Mouse (Mus musculus): ENCODE measurements around the gene Grhpr. TPM values are rescaled to one million over a fixed set of nuclear protein-coding genes. Genes with fewer than 3 reads are reported as not detected.

Gene Grhpr
- polyA plus RNA-seq (2012; rRNA removed): 27.7 and 30.3 TPM in 2 replicates

DNA sequence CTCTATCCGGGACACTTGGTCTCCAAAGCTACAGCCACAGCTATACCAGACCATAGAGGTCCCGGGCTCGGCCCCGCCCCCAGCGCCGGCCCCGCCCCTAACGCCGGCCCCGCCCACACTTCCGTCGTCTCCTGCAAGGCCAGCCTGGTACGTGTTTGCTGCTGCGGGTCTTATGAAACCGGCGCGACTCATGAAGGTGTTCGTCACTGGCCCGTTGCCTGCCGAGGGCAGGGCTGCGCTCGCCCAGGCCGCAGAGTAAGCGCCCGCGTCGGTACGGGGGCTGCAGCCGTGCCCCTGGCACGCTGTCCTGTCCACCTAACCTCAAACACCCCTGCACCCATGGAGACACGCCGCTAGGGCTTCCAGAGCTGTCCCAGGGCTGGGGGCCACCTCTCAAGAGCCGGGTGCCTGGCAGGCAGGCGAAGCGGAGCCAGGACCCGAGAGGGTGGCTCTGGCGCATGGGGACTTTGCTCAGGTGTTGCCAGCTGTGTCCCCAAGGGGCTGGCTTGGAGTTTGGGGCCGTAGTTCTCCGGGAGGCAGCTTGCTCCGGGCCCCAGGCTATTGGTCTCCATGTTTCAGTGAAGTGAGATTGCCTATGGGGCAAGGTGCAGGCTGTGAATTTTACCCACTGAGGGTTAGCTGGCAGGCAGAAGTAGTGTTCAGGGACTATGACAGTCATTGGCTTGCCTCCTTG is at the start of gene Grhpr:
Gene Grhpr (plus strand): TSS at position 116 of the 694 bp plus-strand sequence.
- Histone ChIP-seq H3K36me3 (ENCODE audit: control insufficient read depth, insufficient read depth, low read length) (no peaks in the 10 kb centered on the region), H3K4me3 (ENCODE audit: extremely low read depth, insufficient read depth, insufficient read length) (peak within 1 kb of the TSS; percentile 88), H3K27me3 (ENCODE audit: control insufficient read depth, insufficient read depth, low read length) (no peaks in the 10 kb centered on the region), H3K4me1 (ENCODE audit: control insufficient read depth, insufficient read depth, insufficient read length) (peaks cover 13% of the 10 kb centered on the region), H3K27ac (ENCODE audit: insufficient read depth, low read length) (peak within 1 kb of the TSS; percentile 83)
- under 1% methylated on average over 40 of the region's 40 CpGs for WGBS
- peak; percentile 66 to 75 for DNase-seq (ENCODE audit: low read depth in 1 of 2, low spot score in 2 of 2)
- TF ChIP-seq CTCF (IDR thresholded peaks at IDR 0.05; ENCODE audit: extremely low read depth, insufficient read depth, insufficient read length, insufficient replicate concordance): peak; percentile 9; the same call in 1 of the 2 replicates
- peak; percentile 69 for TF ChIP-seq POLR2A (IDR thresholded peaks at IDR 0.05; ENCODE audit: low read depth, low read length)

DNA sequence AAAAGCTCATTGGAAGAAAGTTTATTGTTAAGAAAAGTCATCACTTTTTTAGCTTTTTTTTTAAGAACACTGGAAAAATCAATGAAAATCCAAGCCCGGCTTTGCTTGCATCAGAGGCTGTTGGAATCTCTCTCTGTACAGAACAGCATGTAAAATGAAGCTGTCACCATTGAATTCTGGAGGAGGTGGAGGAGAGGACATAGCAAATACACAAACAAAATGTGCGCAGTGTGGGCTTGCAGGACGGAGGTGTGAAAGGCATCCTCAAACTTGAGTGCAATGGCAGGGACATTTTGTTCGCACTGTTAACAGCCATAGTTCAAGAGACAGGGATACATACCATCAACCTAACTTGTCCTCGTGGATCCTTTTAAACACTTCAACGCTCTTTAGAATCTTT is 49.5 kb upstream of the Grhpr start:
- peaks cover 21% of the 10 kb centered on the region for H3K36me3 ChIP-seq (ENCODE audit: control insufficient read depth, insufficient read depth, low read length)
- no peaks in the 10 kb centered on the region for H3K27me3 ChIP-seq (ENCODE audit: control insufficient read depth, insufficient read depth, low read length)
- no peak overlapping the region for H3K27ac ChIP-seq (ENCODE audit: insufficient read depth, low read length)
- no peak for TF ChIP-seq POLR2A (IDR thresholded peaks at IDR 0.05; ENCODE audit: low read depth, low read length)
- TF ChIP-seq CTCF (IDR thresholded peaks at IDR 0.05; ENCODE audit: extremely low read depth, insufficient read depth, insufficient read length, insufficient replicate concordance): no peak
- no peak overlapping the region for H3K4me3 ChIP-seq (ENCODE audit: extremely low read depth, insufficient read depth, insufficient read length)
- H3K4me1 ChIP-seq (ENCODE audit: control insufficient read depth, insufficient read depth, insufficient read length): peaks cover 2% of the 10 kb centered on the region; the same call in 1 of the 2 replicates
- DNase-seq (ENCODE audit: low read depth in 1 of 2, low spot score in 2 of 2): no peak
- 95% methylated on average over 6 of the region's 6 CpGs for WGBS

DNA sequence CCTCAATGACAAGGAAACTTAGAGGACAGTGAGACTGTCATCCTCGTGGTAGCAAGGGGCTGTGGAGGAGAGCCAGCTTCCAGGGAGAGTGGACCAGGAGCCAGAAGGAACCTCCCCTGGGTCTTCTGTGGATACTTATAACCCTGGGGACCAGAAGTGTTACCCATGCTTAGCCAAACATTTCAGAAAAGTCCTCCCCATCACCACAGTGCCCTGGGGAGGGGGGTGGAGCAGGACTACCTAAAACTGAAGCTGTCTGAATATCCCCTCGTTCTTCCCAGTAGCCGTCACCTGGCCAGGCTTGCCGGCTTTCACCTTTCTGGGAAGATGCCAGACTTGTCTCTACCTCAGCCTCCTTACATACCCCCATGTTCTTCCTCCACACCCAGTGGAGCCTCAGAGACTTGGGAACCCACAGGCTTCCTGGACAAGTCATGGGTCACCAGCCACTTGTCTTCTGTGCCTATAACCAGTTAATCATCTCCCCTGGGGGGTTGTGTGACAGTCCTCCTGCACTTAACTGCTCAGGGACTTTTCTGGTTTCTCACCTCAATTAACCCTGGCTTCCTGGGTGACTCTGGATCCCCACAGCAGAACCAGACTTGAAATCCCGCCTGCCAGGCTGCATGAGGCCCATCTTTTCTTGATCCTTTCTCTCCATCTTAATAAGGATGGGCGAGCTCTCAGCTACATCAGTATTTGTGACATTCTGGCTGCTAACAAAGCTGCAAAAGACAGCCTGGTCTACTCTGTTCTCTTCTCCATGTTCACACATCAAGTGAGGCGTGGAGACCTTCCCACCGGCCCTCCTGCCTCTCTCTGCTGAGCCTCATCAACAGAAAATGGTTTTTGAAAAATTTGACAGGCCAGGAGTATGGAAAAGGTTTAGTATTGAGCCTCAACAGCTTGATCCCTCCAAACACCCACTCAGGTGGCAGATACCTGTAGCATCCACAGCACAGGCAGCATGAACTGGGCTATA is 42.5 kb upstream of the Grhpr start:
- H3K27me3 ChIP-seq (ENCODE audit: control insufficient read depth, insufficient read depth, low read length): no peaks in the 10 kb centered on the region
- peak in 1 of 2 experiments; percentile 48 for DNase-seq (ENCODE audit: low read depth in 1 of 2, low spot score in 2 of 2)
- H3K27ac ChIP-seq (ENCODE audit: insufficient read depth, low read length): peak overlapping the region; percentile 91
- H3K4me3 ChIP-seq (ENCODE audit: extremely low read depth, insufficient read depth, insufficient read length): no peak overlapping the region
- 40% methylated on average over 8 of the region's 8 CpGs for WGBS
- H3K4me1 ChIP-seq (ENCODE audit: control insufficient read depth, insufficient read depth, insufficient read length): peaks cover 36% of the 10 kb centered on the region; the same call in 1 of the 2 replicates
- H3K36me3 ChIP-seq (ENCODE audit: control insufficient read depth, insufficient read depth, low read length): no peaks in the 10 kb centered on the region
- no peak for TF ChIP-seq CTCF (IDR thresholded peaks at IDR 0.05; ENCODE audit: extremely low read depth, insufficient read depth, insufficient read length, insufficient replicate concordance)
- TF ChIP-seq POLR2A (IDR thresholded peaks at IDR 0.05; ENCODE audit: low read depth, low read length): no peak

DNA sequence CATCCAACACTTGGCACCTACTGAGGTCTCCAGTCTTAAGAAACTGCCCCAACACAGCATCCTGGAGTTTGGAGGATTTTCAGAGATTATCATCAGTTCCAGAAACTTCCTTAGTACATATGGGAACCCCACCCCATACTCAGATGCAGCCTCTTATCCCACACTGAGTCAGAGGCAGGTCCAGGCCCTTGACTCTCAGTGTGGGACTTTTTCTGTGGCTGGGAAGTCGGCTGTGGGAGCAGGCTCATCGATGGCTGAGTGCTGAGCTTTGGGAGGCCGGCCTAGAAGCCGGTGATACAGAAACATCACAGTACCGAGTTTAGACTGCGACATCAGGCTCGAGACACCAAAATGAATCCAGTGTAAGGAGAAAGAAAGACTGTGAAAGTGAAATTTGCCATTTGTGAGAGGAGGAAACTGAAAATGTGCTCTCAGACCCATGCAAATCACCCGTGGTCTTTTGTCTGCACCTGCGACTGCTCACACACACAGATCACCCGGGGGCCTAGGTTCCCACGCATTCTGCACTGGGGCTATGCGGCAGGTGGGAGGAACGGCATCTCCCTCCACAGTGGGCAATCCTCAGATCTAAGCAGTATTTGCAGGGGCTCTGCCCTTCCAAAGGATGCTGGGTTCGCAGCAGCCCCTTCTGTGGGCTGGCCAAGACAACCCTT is 41.5 kb upstream of the Grhpr start:
- TF ChIP-seq CTCF (IDR thresholded peaks at IDR 0.05; ENCODE audit: extremely low read depth, insufficient read depth, insufficient read length, insufficient replicate concordance): no peak
- TF ChIP-seq POLR2A (IDR thresholded peaks at IDR 0.05; ENCODE audit: low read depth, low read length): peak; percentile 66
- peak overlapping the region; percentile 5 for H3K4me3 ChIP-seq (ENCODE audit: extremely low read depth, insufficient read depth, insufficient read length)
- WGBS: 36% methylated on average over 14 of the region's 14 CpGs
- H3K27ac ChIP-seq (ENCODE audit: insufficient read depth, low read length): peak overlapping the region; percentile 91
- peaks cover 38% of the 10 kb centered on the region; the same call in 1 of the 2 replicates for H3K4me1 ChIP-seq (ENCODE audit: control insufficient read depth, insufficient read depth, insufficient read length)
- no peaks in the 10 kb centered on the region for H3K36me3 ChIP-seq (ENCODE audit: control insufficient read depth, insufficient read depth, low read length)
- peak in 1 of 2 experiments; percentile 65 for DNase-seq (ENCODE audit: low read depth in 1 of 2, low spot score in 2 of 2)
- H3K27me3 ChIP-seq (ENCODE audit: control insufficient read depth, insufficient read depth, low read length): no peaks in the 10 kb centered on the region

DNA sequence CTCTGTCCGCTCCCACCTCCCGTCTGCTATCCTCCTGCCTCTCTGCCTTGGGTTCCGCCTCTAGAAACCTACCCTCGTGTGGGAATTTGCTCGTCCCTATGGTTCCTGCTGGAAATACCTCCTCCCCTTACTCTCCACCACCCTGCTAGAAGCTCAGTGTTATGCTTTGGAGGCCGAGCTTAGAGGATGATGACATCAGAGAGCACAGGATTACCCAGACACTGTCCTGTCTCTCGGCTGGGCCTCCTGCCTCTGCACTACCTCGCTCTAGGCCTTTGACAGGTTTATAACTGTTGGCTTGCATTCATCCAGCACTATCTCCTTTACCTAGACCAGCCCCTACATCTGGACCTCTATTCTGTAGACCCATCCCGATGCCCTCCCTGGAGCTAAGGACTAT is 40.9 kb upstream of the Grhpr start:
- no peak for TF ChIP-seq CTCF (IDR thresholded peaks at IDR 0.05; ENCODE audit: extremely low read depth, insufficient read depth, insufficient read length, insufficient replicate concordance)
- TF ChIP-seq POLR2A (IDR thresholded peaks at IDR 0.05; ENCODE audit: low read depth, low read length): no peak
- Histone ChIP-seq H3K27me3 (ENCODE audit: control insufficient read depth, insufficient read depth, low read length) (no peaks in the 10 kb centered on the region), H3K4me3 (ENCODE audit: extremely low read depth, insufficient read depth, insufficient read length) (peak overlapping the region; percentile 5; the same call in 1 of the 2 replicates), H3K27ac (ENCODE audit: insufficient read depth, low read length) (peak overlapping the region; percentile 91), H3K4me1 (ENCODE audit: control insufficient read depth, insufficient read depth, insufficient read length) (peaks cover 41% of the 10 kb centered on the region; the same call in 1 of the 2 replicates), H3K36me3 (ENCODE audit: control insufficient read depth, insufficient read depth, low read length) (no peaks in the 10 kb centered on the region)
- 65% methylated on average over 9 of the region's 9 CpGs for WGBS
- DNase-seq (ENCODE audit: low read depth in 1 of 2, low spot score in 2 of 2): no peak

DNA sequence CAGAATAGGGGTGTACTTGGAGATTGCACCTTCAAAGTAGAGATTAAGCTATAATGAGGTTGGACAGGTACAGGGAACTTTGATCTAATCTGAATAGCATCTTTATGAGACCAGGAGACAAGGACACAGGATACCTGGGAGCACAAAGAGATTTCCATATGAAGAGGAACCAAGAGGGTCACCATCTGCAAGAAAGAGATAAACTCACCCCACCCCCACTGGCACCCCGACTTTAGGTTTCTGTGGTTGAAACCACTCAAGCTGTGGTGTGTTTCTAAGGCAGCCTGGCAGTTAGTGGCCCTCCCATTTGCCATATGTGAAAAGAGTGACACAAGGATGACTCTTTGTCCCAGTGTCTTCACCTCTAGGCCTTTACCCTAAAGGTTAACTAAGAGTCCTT is 39.0 kb upstream of the Grhpr start:
- Histone ChIP-seq H3K4me1 (ENCODE audit: control insufficient read depth, insufficient read depth, insufficient read length) (peaks cover 41% of the 10 kb centered on the region; the same call in 1 of the 2 replicates), H3K4me3 (ENCODE audit: extremely low read depth, insufficient read depth, insufficient read length) (no peak overlapping the region), H3K27ac (ENCODE audit: insufficient read depth, low read length) (peak overlapping the region; percentile 56; the same call in 1 of the 2 replicates), H3K36me3 (ENCODE audit: control insufficient read depth, insufficient read depth, low read length) (no peaks in the 10 kb centered on the region), H3K27me3 (ENCODE audit: control insufficient read depth, insufficient read depth, low read length) (no peaks in the 10 kb centered on the region)
- TF ChIP-seq CTCF (IDR thresholded peaks at IDR 0.05; ENCODE audit: extremely low read depth, insufficient read depth, insufficient read length, insufficient replicate concordance): no peak
- TF ChIP-seq POLR2A (IDR thresholded peaks at IDR 0.05; ENCODE audit: low read depth, low read length): no peak
- 12% methylated on average over 1 of the region's 1 CpGs for WGBS
- no peak for DNase-seq (ENCODE audit: low read depth in 1 of 2, low spot score in 2 of 2)

Data from spleen, adult 2 months (tissue).